Mouse (Mus musculus): ENCODE data around the gene Gnaq. TPM values are rescaled to one million over a fixed set of nuclear protein-coding genes. Genes with fewer than 3 reads are reported as not detected.

The Gnaq gene
- total RNA-seq (2015), result 24.9 and 28.3 TPM in 2 replicates
- 17.8 and 25.3 TPM in 2 replicates for total RNA-seq (2017)

- no peak for ATAC-seq (ENCODE audit: poor library complexity, severe bottlenecking)
These were observed at the start of gene Gnaq for GRCm38 (mm10) chr19:16132791-16132864. TSS of gene Gnaq (plus strand) at chr19:16132831.

GRCm38 (mm10) chr19:16083981-16084630 is 48.5 kb upstream of the Gnaq start:
- peak; percentile 100 for ATAC-seq (ENCODE audit: poor library complexity, severe bottlenecking)

- ATAC-seq (ENCODE audit: poor library complexity, severe bottlenecking), result no peak
These were observed 47.4 kb upstream of the Gnaq start for GRCm38 (mm10) chr19:16085248-16085647.

GRCm38 (mm10) chr19:16086154-16086553 is 46.5 kb upstream of the Gnaq start:
- no peak for ATAC-seq (ENCODE audit: poor library complexity, severe bottlenecking)

DNA sequence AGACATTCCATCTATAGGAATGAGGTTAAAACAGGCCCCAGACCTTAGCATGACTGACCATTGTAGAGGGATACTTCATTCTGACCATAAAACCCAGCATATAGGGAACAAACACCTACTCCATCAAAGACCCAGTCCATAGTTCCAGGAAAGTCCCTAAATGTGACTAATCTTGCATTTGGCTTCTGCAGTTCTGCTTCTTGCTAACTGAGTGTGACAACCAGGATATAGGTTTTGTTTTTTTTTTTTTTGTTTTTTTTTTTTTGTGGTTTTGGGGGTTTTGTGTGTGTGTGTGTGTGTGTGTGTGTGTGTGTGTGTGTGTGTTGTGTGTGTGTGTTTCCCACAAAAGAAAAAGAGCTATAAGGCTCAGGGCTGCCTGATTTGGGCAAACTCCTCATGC is 46.0 kb upstream of the Gnaq start:
- ATAC-seq (ENCODE audit: poor library complexity, severe bottlenecking), result no peak

DNA sequence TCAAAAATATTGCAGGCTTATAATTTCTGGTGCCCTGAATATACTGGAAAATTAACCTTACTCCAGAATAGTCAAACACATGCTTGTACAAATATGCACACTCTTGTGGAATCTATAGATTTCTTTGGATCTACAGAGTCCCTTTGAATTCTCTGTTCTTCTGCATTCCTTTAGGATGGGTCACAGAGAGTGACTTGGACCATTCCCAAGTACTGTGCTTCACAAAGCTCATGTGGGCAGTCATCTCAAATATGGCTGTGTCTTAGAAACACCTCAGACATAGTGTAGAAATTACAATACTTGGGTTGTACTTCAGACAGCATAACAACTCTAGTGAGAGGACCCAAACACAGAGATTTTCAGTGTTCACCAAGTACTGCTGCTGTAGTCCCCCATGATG is 45.2 kb upstream of the Gnaq start:
- ATAC-seq (ENCODE audit: poor library complexity, severe bottlenecking), result no peak

DNA sequence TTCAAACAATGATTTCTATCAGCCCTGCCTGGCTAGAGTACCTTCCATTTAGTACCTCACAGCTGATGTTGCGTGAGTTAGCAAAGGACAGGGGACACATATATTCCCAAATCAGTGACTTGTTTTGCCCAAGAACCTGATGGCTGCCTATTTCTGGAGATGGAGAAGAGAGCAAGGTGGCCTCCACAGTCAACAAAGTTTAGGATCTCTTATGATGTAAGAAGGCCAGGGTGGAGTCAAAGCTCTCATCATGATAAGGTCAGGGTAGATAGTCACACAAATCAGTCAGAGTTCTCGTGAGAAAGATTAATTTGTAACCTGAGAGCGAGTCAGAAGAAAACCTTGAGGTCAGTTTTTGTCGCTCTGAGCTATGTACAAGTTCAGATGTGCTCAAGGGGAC is 39.0 kb upstream of the Gnaq start:
- ATAC-seq (ENCODE audit: poor library complexity, severe bottlenecking), result no peak

- ATAC-seq (ENCODE audit: poor library complexity, severe bottlenecking), result peak; percentile 83
These were observed 22.7 kb upstream of the Gnaq start for GRCm38 (mm10) chr19:16109901-16110300.

- peak; percentile 52 for ATAC-seq (ENCODE audit: poor library complexity, severe bottlenecking)
These were observed 22.0 kb upstream of the Gnaq start for GRCm38 (mm10) chr19:16110670-16111069.

- no peak for ATAC-seq (ENCODE audit: poor library complexity, severe bottlenecking)
These were observed 19.3 kb upstream of the Gnaq start for GRCm38 (mm10) chr19:16113295-16113694.

DNA sequence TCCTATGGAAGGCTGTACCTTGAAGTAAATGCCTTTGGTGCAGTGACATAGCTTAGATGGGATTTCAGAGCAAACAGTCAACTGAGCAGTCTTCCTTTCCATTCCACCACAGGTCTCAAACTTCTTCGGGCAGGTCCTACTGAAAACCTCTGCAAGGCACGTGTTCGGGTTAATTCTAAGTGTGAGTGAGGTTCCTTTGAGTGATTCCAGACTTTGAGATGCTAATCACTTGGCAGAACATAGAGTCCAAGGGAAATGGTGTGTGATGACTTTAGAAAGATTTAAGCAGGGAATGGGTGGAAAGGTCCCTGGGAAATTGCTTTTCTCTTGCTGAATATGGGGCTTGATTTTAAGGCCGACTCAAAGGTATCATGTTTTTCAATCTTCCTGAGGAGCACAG is 14.2 kb upstream of the Gnaq start:
- ATAC-seq (ENCODE audit: poor library complexity, severe bottlenecking), result no peak

DNA sequence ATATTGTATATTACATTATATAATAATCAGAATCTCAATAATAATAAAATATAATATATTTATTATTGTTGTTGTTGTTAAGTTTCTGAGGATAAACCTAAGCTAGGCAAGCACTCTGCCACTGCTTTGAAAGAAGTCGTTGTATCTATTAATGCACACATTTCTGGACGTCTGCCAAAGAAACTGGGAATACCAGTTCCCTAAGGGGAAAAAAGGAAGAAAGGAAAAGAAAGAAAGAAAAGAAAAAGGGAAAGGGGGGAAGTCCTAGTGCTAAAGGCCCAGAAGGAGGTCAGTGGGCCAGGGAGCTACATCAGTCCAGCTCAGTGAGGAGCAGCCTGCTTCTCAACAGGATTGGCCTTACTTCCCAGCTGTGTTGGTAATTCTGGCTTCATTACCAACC is 11.3 kb upstream of the Gnaq start:
- ATAC-seq (ENCODE audit: poor library complexity, severe bottlenecking), result no peak

DNA sequence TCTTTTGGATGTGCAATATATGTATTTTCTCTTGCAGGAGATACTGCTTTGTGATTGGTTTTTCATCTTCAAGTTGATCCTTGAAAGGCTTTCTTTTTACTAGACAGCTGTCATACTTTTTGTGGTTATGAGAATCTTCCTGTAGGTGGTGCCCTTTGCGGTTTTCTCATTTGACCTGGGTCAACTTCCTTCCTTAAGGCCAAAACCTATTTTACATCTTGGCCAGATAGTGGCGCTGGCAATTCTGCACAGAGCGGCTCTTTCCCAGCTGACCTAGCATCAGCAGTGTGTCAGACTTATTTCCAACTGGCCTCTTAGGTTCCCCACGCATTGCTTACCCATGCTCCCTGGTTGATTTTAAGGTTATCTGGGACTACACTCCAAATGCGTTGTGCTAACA is 3.9 kb upstream of the Gnaq start:
- ATAC-seq (ENCODE audit: poor library complexity, severe bottlenecking), result peak; percentile 63

GRCm38 (mm10) chr19:16129171-16129570 is 3.5 kb upstream of the Gnaq start:
- ATAC-seq (ENCODE audit: poor library complexity, severe bottlenecking), result no peak

DNA sequence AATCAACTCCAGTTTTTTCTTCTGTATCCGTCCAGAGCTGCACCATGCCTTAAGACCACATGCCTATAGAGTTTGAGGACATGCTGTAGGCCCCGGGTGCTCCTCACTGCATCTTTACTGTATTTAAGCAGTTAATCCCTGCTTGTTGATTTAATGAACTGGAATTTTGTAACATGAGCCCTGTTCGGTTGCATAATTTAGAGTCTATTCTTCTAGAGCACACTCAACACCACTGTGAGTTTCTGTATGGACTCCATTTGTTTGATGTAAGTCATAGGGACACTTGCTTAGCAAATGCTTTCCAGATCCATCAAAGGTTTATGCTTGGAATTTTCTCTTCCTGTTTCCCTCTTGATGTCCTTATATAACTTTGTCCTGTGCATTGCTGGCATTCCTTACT is 2.2 kb upstream of the Gnaq start:
- no peak for ATAC-seq (ENCODE audit: poor library complexity, severe bottlenecking)

DNA sequence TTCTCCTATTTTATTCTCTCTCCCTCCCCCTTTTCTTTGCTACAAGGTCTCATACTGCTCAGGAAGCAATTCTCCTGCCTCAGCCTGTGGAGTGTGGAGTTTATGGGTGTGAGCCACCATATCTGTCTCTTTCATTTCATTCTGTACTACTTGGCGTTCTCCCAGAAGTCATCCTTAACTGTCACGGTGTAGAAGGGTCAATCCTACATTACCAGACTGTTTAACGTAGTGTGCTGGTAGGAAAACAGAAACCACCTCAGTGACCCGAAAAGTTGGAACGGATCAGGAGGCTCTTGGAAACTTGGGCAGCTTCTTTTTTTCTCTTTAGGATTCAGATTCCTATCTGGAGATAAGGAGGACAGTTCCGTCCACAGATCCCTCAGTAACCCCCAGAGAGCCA is 800 bp upstream of the Gnaq start:
- no peak for ATAC-seq (ENCODE audit: poor library complexity, severe bottlenecking)

DNA sequence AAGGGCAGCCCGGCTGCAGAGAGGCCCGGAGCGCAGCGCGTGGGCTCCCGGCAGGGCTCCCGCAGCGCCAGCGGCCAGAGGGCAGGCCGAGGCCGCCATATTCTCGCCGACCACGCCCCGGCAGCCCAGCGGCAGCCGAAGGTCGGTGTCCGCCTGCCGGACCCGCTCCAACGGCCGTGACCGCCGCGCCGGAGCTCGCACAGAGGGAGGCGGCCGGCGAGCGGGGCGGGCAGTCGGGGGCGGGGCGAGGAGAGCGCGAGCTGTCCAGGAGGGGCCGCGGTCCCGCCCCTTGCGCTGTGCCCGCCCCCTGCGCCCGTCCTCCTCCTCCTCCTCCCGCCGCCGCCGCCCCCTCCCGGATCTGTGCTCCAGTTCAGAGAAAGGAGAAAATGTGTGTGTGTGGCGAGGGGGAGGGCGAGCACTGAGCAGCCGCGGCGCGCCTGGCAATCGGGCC is 266 bp upstream of the Gnaq start:
- ATAC-seq (ENCODE audit: poor library complexity, severe bottlenecking), result peak; percentile 83

GRCm38 (mm10) chr19:16132865-16133720 is 462 bp downstream of the Gnaq start:
- ATAC-seq (ENCODE audit: poor library complexity, severe bottlenecking), result peak; percentile 22

GRCm38 (mm10) chr19:16133721-16134570 is 1.3 kb downstream of the Gnaq start:
- ATAC-seq (ENCODE audit: poor library complexity, severe bottlenecking), result peak; percentile 9; the same call in 1 of the 2 replicates

GRCm38 (mm10) chr19:16138064-16138580 is 5.5 kb downstream of the Gnaq start:
- no peak for ATAC-seq (ENCODE audit: poor library complexity, severe bottlenecking)

- peak; percentile 74 for ATAC-seq (ENCODE audit: poor library complexity, severe bottlenecking)
These were observed 8.1 kb downstream of the Gnaq start for GRCm38 (mm10) chr19:16140710-16141109.

GRCm38 (mm10) chr19:16141857-16142256 is 9.2 kb downstream of the Gnaq start:
- ATAC-seq (ENCODE audit: poor library complexity, severe bottlenecking), result no peak

Data from megakaryocyte, adult 5-6 weeks (primary cell).